Mouse (Mus musculus): ENCODE data around the gene Ecpas. TPM values are rescaled to one million over a fixed set of nuclear protein-coding genes. Genes with fewer than 3 reads are reported as not detected.

The Ecpas gene
- total RNA-seq, 1 experiment = 23.9 TPM

DNA sequence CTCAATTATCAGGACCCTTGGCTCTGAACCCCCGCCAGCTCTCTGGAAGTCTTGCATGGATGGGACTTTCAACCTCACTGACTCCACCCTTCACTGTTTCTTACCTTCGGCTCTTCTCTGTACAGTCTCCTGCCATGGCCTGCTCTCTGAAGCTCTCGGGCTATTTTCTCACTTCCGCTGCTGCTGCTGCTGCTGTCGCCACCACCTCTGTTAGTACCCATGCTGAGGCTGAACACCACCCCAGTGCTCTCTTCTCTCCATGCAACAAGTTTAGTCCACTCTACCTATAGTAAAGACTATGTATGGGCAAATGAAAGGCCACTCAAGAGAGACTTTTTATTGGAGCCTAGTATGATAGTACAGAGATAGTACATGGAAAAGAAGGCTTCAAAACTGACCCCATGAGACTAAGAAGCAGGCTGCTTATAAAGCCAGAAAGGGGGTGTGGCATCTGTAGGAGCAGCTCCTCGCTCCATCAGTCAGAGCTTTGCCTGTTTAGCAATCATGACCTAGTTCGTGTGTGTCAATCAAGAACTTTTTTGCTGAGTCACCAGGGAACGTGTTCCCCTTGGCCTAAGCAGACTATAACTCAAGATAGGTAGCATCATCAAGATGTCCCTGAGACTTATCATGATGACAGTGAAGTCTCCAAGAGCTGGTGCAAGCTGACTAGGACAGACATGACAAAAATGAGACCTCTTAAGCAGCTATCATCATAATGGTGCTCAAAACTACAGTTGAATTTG lies 2.7 kb upstream of the Ecpas start:
- TF ChIP-seq HCFC1 (IDR thresholded peaks at IDR 0.05; ENCODE audit: borderline replicate concordance, insufficient read depth, low read length) (no peak), MAFK (IDR thresholded peaks at IDR 0.05; ENCODE audit: insufficient read depth, low read depth, low read length) (0 out of 2 replicates have a peak, but pooled peaks have one; percentile 30)
- in situ Hi-C loops (cut with MboI; ENCODE audit: low sequenced_read_pairs in 2 of 2, unreplicated experiment in 2 of 2) = no loop called here
- Histone ChIP-seq H3K27ac (ENCODE audit: insufficient read depth, low read depth, low read length, poor library complexity, severe bottlenecking) (no peak overlapping the region), H3K4me1 (ENCODE audit: control insufficient read depth in 2 of 2, insufficient read depth in 2 of 2, low read length in 2 of 2, poor library complexity in 1 of 2) (peaks cover 0 to 2% of the 10 kb centered on the region in 2 experiments; a peak in 1 of 4 replicates), H3K4me3 (ENCODE audit: insufficient read depth in 1 of 2, low read depth in 1 of 2, low read length in 2 of 2, poor library complexity in 1 of 2, severe bottlenecking in 1 of 2) (no peak overlapping the region), H3K9me3 (ENCODE audit: control insufficient read depth, insufficient read depth, low read depth, low read length) (no peaks in the 10 kb centered on the region), H3K9ac (ENCODE audit: insufficient read depth, low read depth, low read length, poor library complexity, severe bottlenecking) (no peak overlapping the region), H3K36me3 (ENCODE audit: control insufficient read depth, insufficient read depth, low read length, poor library complexity, severe bottlenecking) (no peaks in the 10 kb centered on the region)
- no peak for DNase-seq (ENCODE audit: low read depth, low spot score)

DNA sequence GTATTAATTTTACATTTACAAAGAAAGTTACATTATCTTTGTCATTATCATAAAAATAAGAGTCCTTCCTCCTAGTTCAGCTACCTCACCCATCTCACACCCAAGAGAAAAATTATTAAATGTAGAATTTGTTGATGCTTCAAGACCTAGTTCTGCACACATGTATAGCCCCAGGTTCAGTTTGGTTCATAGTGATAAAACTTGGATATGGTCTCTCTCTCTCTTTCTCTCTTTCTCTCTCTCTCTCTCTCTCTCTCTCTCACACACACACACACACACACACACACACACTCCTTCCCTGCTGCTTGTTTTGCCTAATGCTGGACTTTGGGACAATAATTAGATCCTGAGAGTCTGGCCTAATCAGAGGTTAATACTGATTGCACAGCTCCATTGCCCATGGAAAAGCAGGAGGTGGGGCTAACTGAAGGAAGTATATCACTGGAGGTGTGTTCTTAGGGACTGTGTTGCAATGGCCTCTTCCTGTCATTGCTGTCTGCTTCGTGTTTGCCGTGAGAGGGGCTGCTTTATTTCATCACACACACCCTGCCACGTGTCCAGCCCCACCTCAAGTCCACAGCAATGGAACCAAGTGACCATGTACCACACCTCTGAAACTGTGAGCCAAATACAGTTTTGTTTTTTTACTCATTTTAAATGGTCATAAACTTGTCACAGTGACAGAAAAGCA lies 932 bp upstream of the Ecpas start:
- no peaks in the 10 kb centered on the region for H3K36me3 ChIP-seq (ENCODE audit: control insufficient read depth, insufficient read depth, low read length, poor library complexity, severe bottlenecking)
- TF ChIP-seq HCFC1 (IDR thresholded peaks at IDR 0.05; ENCODE audit: borderline replicate concordance, insufficient read depth, low read length) (no peak), ZC3H11A (IDR thresholded peaks at IDR 0.05; ENCODE audit: borderline replicate concordance, low read depth, low read length) (no peak), ZNF384 (IDR thresholded peaks at IDR 0.05; ENCODE audit: low read depth, low read length) (no peak), MAFK (IDR thresholded peaks at IDR 0.05; ENCODE audit: insufficient read depth, low read depth, low read length) (no peak), CHD2 (IDR thresholded peaks at IDR 0.05; ENCODE audit: low read depth, low read length) (no peak)
- no peak overlapping the region for H3K27ac ChIP-seq (ENCODE audit: insufficient read depth, low read depth, low read length, poor library complexity, severe bottlenecking)
- no peak overlapping the region for H3K9ac ChIP-seq (ENCODE audit: insufficient read depth, low read depth, low read length, poor library complexity, severe bottlenecking)
- peaks cover 0 to 2% of the 10 kb centered on the region in 2 experiments; a peak in 1 of 4 replicates for H3K4me1 ChIP-seq (ENCODE audit: control insufficient read depth in 2 of 2, insufficient read depth in 2 of 2, low read length in 2 of 2, poor library complexity in 1 of 2)
- no peaks in the 10 kb centered on the region for H3K9me3 ChIP-seq (ENCODE audit: control insufficient read depth, insufficient read depth, low read depth, low read length)
- no peak for DNase-seq (ENCODE audit: low read depth, low spot score)
- in situ Hi-C loops (cut with MboI; ENCODE audit: low sequenced_read_pairs in 2 of 2, unreplicated experiment in 2 of 2) = no loop called here
- no peak overlapping the region for H3K4me3 ChIP-seq (ENCODE audit: insufficient read depth in 1 of 2, low read depth in 1 of 2, low read length in 2 of 2, poor library complexity in 1 of 2, severe bottlenecking in 1 of 2)

DNA sequence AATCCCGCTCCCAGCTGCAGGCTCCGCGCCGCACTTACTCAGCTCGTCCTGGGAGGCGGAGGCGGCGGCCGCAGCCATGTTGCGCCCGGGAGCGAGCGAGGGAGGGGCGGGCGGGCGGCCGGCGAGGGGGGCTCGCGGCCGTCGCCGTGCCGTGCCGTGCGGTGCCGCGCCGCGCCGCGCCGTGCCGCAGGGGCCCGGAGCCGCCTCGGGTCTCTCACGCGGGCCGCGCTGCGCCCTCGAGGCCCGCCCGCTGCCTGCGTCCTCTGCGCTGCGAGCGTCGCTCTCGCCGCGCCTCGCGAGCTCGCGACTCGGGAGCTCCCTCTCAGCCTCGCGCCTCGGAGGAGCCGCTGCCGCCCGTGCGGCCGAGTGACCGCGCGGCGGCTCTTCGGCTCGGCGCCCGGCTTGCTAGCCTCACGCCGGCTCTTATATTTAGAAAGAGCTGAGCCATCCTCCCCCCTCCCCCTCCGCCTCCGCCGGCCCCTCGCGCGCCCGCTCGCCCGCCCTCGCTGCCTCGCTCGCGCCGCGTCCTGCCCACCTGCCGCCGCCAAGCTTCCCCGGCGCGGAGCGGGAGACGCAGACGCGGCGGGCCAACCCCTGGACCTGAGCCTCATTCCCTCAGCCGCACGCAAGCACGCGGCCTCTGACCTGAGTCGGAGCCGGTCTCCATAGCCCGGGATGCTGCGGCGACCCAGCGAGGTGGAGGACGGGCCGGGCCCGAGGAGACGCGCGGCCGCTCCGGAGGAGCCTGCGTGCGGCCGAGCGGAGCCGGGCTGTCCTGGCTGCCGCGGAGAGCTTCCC lies 519 bp downstream of the Ecpas start:
- Histone ChIP-seq H3K36me3 (ENCODE audit: control insufficient read depth, insufficient read depth, low read length, poor library complexity, severe bottlenecking) (no peaks in the 10 kb centered on the region), H3K27ac (ENCODE audit: insufficient read depth, low read depth, low read length, poor library complexity, severe bottlenecking) (no peak overlapping the region), H3K9ac (ENCODE audit: insufficient read depth, low read depth, low read length, poor library complexity, severe bottlenecking) (peak overlapping the region; percentile 95), H3K4me1 (ENCODE audit: control insufficient read depth in 2 of 2, insufficient read depth in 2 of 2, low read length in 2 of 2, poor library complexity in 1 of 2) (peaks cover 0 to 2% of the 10 kb centered on the region in 2 experiments; a peak in 1 of 4 replicates), H3K4me3 (ENCODE audit: insufficient read depth in 1 of 2, low read depth in 1 of 2, low read length in 2 of 2, poor library complexity in 1 of 2, severe bottlenecking in 1 of 2) (peak overlapping the region; percentile 86 to 92), H3K9me3 (ENCODE audit: control insufficient read depth, insufficient read depth, low read depth, low read length) (no peaks in the 10 kb centered on the region)
- in situ Hi-C loops (cut with MboI; ENCODE audit: low sequenced_read_pairs in 2 of 2, unreplicated experiment in 2 of 2) = no loop called here
- TF ChIP-seq MAFK (IDR thresholded peaks at IDR 0.05; ENCODE audit: insufficient read depth, low read depth, low read length) = no peak
- no peak for TF ChIP-seq ZNF384 (IDR thresholded peaks at IDR 0.05; ENCODE audit: low read depth, low read length)
- TF ChIP-seq CHD2 (IDR thresholded peaks at IDR 0.05; ENCODE audit: low read depth, low read length) = no peak
- TF ChIP-seq HCFC1 (IDR thresholded peaks at IDR 0.05; ENCODE audit: borderline replicate concordance, insufficient read depth, low read length) = no peak; the same call in 1 of the 2 replicates
- TF ChIP-seq ZC3H11A (IDR thresholded peaks at IDR 0.05; ENCODE audit: borderline replicate concordance, low read depth, low read length) = no peak
- DNase-seq (ENCODE audit: low read depth, low spot score) = no peak

GRCm38 (mm10) chr4:58911069-58911830 lies 1.3 kb downstream of the Ecpas start:
- no peak for DNase-seq (ENCODE audit: low read depth, low spot score)
- TF ChIP-seq HCFC1 (IDR thresholded peaks at IDR 0.05; ENCODE audit: borderline replicate concordance, insufficient read depth, low read length) (no peak), ZC3H11A (IDR thresholded peaks at IDR 0.05; ENCODE audit: borderline replicate concordance, low read depth, low read length) (no peak), ZNF384 (IDR thresholded peaks at IDR 0.05; ENCODE audit: low read depth, low read length) (no peak), MAFK (IDR thresholded peaks at IDR 0.05; ENCODE audit: insufficient read depth, low read depth, low read length) (no peak), CHD2 (IDR thresholded peaks at IDR 0.05; ENCODE audit: low read depth, low read length) (no peak)
- no peaks in the 10 kb centered on the region for H3K9me3 ChIP-seq (ENCODE audit: control insufficient read depth, insufficient read depth, low read depth, low read length)
- H3K36me3 ChIP-seq (ENCODE audit: control insufficient read depth, insufficient read depth, low read length, poor library complexity, severe bottlenecking) = no peaks in the 10 kb centered on the region
- H3K9ac ChIP-seq (ENCODE audit: insufficient read depth, low read depth, low read length, poor library complexity, severe bottlenecking) = peak overlapping the region; percentile 95
- H3K4me3 ChIP-seq (ENCODE audit: insufficient read depth in 1 of 2, low read depth in 1 of 2, low read length in 2 of 2, poor library complexity in 1 of 2, severe bottlenecking in 1 of 2) = peak overlapping the region; percentile 72 to 92
- H3K4me1 ChIP-seq (ENCODE audit: control insufficient read depth in 2 of 2, insufficient read depth in 2 of 2, low read length in 2 of 2, poor library complexity in 1 of 2) = peaks cover 0 to 2% of the 10 kb centered on the region in 2 experiments; a peak in 1 of 4 replicates
- in situ Hi-C loops (cut with MboI; ENCODE audit: low sequenced_read_pairs in 2 of 2, unreplicated experiment in 2 of 2) = no loop called here
- H3K27ac ChIP-seq (ENCODE audit: insufficient read depth, low read depth, low read length, poor library complexity, severe bottlenecking) = no peak overlapping the region
